Mouse (Mus musculus) T-helper 17 cell (primary cell): ENCODE data around the gene Ccdc61.

Experiments used
- in situ Hi-C, 2 experiments: fragments of 300-600 bp; cut with MboI, MseI; formaldehyde crosslinking; loops; 1 replicate in 1 of 2; 2 replicates in 1 of 2; pipeline ENCODE4 v1.15.1; 2025; ENCODE audit warnings: high pct_unique_total_duplicates in 2 of 2

The Ccdc61 gene

DNA sequence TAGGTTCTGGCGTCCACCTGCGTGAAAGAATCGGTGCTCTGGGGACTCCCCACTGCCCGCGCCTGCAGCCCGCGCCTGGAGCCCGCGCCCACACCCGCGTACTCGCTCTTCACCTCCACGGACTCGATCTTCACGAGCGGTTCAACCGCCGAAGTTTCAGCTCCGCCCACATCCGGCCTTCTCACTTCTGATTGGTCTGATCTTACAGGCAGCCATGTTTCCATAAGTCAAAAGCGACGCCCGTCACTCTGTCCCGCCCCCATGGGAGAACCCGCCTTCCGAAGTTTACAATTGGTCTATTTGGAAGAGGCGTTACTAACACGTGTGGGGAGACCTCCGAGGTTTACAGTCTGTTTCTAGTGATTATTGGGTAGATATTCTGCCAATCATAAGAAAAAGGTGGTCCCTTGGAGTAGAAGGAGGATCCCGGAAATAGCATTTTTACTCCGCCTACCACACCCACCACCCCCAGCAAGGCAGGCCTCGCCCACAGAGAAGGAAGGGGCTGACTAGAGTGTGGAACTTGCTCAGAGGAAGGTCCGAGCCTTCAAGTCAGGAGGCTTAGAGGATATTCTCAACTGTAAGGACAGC is at the start of gene Ccdc61:
Gene Ccdc61, minus strand, starts transcription at position 175 of the 591 bp plus-strand sequence.
- in situ Hi-C loops = loop anchor here in 1 of 2 experiments (5.0 kb wide), 1 partner anchor 77 kb away; the partner anchor contains the start of gene Nanos2

DNA sequence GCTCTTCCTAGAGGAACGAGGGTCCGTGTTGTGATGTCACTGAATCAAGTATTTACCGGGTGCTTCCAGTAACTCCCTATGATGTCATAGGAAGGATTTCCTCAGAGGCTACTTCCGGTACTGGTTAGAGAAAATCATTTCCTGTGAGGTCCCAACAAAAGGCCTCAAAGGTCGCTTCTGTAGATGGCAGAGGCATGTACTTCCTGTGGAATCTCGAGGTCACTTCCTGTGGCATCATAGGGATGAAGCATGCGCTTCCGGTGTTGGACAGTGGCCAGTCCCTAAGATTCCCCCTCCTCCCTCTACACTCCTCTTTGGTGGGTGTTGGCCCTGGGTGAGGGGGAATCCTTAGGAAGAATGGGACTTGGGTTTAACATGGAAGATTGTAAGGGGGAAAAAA is 49.2 kb upstream of the Ccdc61 start:
- in situ Hi-C loops = loop anchor here in 1 of 2 experiments (5.0 kb wide), 1 partner anchor 577 kb away; no protein-coding TSS in a partner anchor

DNA sequence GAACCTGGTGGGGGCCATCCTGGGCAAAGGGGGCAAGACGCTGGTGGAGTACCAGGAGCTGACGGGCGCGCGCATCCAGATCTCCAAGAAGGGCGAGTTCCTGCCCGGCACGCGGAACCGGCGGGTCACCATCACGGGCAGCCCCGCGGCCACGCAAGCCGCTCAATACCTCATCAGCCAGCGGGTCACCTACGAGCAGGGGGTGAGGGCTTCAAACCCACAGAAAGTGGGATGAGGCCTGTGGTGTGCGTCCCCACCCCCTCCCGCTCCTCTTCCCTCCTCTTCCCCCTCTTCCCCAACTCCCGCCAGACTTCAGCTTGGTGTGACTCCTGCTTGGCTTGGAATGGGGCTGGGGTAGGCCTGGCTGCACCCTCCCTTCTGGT is 48.2 kb upstream of the Ccdc61 start:
- in situ Hi-C loops = loop anchor here in 1 of 2 experiments (5.0 kb wide), 1 partner anchor 576 kb away; no protein-coding TSS in a partner anchor

DNA sequence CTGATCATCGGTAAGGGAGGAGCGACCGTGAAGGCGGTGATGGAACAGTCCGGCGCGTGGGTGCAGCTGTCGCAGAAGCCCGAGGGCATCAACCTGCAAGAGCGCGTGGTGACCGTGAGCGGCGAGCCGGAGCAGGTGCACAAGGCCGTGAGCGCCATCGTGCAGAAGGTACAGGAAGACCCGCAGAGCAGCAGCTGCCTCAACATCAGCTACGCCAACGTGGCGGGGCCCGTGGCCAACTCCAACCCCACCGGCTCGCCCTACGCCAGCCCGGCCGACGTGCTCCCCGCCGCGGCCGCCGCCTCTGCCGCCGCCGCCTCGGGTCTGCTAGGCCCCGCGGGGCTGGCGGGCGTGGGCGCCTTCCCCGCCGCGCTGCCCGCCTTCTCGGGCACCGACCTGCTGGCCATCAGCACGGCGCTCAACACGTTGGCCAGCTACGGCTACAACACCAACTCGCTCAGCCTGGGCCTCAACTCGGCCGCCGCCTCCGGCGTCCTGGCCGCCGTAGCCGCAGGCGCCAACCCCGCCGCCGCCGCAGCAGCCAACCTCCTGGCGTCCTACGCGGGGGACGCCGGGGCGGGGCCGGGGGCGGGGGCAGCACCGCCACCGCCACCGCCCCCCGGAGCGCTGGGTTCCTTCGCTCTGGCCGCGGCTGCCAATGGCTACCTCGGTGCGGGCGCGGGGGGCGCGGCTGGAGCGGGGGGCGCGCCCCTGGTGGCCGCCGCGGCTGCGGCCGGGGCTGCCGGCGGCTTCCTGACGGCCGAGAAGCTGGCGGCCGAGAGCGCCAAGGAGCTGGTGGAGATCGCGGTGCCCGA is 47.6 kb upstream of the Ccdc61 start:
- in situ Hi-C loops = loop anchor here in 1 of 2 experiments (5.0 kb wide), 1 partner anchor 575 kb away; no protein-coding TSS in a partner anchor

DNA sequence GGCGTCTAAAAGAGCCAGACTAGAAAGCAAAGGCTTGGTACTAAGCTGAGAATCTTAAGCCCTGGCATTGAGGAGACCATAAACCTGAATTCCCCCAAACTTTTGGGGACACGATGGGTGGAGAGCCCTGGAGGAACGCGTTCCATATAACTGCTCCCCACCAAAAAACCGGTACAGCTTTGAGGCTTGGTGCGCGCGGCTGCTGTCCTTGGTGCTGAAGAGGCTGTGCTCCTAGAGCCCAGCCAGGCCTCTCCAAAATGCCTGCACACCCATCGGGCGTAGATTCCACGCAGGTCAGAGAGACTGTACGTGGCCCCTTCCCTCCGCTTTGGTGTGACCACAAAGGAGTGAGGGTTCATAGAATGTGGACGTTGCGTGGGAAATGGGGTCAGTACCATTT is 41.2 kb upstream of the Ccdc61 start:
- in situ Hi-C loops = no loop called here

DNA sequence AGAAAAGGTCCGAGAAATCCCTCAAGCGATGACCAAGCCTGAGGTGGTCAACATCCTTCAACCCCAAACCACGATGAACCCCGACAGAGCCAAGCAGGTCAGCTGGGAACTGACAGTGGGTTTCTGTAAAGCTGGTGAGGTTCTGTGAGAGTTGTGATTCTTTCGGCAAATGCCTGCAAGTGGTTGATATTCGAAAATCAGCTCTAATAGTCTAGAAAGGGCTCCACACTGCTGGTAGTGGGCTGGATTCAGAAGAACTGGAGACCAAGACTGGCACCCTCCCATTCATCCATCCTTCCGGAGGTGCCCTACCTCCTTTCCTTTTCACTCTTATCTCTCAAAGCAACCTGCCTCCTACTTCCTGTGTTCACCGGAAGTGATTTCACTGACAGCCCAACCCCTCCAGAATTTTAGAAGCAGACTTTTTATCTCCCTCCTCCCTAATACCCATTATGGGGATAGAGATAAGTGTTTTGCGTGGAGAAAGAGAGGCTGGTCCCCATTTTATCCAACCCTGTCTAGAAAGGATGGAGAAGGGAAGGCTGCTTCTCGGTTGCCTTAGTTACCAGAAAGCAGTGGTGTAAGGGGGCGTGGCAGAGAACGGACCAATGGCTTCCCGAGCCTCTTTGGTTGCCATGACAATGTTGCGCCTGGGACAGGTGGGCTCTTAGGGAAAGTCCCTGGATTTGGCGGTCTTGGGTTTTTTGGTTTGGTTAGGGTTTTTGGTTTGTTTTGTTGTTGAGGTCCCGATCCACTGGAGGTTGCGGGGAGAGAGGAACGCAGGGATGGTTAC is 40.5 kb upstream of the Ccdc61 start:
- in situ Hi-C loops = no loop called here

DNA sequence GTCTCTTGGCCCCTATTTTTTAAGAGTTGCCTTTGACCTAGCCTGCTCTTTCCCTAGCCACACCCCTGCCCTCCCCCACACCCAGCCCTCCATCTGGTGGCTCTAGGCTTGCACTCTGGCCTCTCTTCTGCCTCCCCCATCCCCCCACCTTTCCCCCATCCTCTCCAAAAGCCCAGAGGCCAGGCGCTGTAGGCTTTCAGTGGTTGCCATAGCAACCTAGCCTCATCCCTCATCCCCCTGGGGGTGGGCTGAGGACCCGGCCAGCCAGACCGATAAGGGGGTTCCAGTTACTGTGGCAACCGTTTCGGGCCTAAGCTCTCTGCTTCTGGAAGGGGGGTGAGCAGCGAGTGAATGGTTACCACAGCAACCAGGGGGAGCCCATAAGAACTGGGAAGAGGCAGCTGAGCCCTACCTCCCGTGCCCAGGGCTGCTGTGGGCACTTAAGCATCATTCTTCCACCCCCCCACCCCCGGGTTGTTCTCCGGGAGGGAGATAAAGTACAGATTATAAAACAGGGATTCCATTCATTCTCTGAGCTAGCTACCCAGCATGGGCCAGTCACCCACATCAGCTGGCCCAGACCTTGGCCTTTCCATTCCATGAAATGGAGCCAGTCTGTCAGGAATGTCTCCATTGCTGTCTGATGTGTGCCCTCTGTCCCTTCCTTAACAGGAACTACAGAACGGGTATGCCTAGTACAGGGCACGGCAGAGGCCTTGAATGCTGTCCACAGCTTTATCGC is 39.7 kb upstream of the Ccdc61 start:
- in situ Hi-C loops = no loop called here

DNA sequence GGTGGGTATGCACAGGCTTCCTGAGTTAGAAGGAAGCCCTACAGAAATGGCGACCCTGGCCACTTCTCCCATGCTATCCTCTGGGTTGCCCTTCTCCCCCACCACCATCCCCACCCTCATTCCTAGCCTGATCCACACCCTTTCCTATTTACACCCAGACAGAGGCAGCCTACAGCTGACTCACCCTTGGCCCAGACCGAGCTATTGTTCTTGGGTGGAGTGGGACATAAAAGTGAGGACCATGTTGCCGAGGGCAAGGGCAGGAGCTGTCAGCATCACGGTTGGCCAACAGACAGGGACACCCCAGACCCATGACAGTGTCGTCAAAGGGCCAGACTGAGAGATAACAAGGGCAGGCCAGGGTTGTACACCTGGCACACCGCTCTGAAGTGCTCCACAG is 37.9 kb upstream of the Ccdc61 start:
- in situ Hi-C loops = no loop called here

DNA sequence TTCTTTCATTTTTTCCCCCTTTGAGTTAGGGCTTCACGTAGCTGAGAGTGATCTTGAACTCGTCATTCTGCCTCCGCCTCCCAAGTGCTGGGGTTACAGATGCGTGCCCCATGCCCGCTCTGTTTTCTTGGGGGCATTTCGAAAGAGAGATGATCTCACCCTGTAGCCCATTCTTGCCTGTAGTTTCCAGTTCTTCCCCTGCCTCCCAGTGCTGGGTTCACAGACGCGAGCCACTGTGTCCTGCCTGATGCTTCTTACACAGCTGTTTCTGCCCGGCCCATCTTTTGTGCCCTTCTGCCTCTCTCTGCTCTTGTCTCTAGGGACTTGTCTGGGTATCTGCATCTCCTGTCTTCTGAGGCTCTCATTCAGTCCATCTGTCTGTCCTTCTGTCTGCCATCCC is 32.6 kb upstream of the Ccdc61 start:
- in situ Hi-C loops = no loop called here

DNA sequence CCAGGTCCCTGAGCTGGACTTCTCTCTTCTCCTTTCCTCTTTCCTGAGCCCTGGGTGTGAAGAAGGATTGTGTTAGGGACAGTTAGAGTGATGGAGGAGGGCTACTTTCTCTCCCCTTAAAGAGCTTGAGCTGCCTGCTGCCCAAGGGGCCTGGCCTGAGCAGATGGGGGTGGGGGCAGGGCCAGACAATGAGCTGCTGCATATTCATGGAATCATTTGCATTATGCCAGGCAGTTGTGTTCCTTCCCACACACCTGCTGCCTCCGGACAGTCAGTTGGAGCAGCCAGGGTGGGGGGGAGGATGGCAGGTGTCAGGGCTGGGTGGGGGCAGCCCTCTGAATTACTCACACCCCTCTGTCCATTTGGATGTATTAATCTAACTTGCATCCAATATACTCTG is 32.2 kb upstream of the Ccdc61 start:
- in situ Hi-C loops = no loop called here

DNA sequence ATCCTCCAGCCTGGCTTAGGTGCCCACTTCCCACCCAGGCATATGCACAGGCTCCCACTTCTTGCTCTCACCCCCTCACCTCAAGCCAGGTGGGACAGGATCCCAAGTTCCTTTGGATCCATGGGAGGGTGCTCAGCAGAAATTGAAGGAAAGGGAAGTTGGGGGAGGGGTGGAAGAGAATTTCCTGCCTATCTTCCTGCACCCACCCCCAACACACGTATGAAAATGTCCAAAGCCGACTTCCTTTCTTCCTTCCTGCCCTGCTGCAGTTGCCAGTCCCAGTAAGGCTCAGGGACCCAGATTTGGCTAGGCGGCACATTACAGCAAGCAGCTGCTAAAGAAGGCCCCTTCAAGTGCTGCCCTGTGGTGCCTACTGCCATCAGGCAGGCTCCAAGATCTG is 17.5 kb upstream of the Ccdc61 start:
- in situ Hi-C loops = no loop called here

DNA sequence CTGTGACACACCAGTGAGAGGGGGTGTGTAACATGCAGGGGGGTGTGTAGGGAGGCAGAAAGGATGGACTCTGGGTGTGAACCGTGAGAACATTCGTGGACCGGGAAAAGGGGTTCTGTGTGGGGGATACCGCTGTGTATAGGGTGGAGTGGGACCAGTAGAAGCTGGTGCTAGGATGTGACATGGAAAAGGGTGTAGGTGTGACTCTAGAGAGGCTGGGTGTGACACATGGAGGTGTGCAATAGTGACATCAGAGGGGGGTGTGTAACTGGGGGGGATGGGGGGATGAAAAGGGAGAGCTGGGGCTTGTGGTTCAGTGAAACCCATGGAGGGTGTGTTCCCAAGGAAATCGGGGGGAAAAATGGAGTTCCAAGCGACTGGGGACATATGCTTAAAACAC is 16.7 kb upstream of the Ccdc61 start:
- in situ Hi-C loops = no loop called here

DNA sequence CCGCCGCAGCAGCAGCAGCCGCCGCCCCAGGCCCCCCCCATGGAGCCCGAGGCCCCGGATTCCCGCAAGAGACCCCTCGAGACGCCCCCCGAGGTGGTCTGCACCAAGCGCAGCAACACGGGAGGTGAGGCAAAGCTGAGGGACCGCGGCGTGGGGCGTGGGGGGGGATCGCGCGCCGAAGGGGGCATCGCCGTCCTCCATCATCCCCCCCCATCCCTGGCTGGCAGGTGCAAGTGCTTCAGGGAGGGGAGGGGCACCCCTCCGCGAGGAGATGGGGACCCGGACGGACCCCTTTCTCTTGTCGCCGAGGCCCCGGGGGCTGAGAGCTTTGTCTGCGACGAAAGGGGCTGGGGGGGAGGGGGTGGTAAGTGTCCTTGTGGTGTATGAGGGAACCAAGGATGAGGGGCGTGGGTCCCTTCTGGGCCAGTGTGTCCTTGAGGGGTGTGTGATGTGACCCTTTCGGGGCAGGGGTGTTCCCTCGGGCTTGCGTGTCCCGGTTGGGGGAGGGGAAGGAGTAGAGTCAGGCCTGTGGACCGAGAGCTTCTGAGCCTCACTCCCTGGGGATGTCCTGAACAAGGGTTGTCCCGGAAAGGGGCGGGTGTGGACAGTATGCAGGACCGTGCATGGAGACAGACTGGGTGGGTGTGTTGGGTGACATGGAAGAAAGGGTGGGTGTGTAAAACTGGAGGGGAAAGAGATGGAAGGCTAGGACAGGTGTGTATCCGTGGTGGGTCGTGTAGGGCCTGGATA is 16.0 kb upstream of the Ccdc61 start:
- in situ Hi-C loops = no loop called here

DNA sequence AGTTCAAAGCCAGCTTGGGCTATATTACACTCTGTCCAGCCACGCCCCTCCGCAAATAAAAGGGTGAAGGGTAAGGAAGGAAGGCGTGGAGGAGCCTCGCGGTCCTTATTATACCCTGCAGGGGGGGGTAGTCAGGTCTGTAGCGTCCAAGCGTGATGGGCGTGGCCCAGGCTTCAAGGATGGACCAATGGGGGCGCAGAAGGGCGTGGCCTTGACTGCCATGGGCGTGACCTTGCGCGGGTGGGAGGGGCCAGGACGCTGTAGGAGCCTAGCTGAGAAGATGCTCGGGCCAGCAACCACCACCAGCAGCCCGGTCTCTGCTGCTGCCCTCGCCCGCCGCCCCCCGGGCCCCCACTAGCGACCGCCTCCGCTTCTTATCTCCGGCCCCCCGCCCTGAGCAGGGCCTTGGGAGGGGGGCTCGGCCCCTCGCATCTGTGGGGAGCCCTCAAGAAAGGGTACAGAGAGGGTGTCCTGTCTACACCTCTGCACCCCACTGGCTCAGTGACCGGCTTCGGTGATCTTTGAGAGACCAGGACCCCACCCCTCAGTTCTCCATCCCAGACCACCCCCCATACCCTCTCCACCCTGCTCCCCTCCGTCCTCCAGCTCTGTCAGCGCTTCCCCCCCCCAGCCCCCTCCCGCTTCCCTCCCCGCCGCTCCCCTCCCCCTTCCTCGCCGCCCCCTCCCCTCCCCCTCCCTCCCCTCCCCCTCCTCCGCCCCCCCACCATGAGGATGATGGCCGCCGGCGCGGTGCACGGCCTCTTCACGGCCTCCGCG is 15.1 kb upstream of the Ccdc61 start, which contains the start of gene Nova2:
Gene Nova2, plus strand, starts transcription at position 727 of the 777 bp plus-strand sequence.
- in situ Hi-C loops = no loop called here

DNA sequence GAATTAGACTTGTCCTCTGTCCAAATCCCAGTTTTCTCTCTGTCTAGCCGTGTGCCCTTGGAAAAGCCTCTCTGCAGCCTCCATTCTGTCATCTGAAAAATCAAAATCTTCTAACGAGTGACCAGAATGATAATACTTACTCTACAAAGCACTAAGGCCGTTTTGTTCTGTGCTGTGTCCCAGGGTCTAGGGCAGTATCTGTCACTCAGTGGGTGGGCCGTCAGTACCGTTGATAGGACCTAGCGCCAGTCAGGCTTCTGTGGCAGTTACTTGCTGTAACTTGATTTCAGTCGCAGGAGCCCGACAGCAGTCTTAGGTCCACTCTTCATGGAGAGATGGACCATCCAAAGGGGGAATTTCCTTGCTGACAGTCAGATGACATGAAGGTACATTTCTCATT is 14.1 kb upstream of the Ccdc61 start:
- in situ Hi-C loops = no loop called here

DNA sequence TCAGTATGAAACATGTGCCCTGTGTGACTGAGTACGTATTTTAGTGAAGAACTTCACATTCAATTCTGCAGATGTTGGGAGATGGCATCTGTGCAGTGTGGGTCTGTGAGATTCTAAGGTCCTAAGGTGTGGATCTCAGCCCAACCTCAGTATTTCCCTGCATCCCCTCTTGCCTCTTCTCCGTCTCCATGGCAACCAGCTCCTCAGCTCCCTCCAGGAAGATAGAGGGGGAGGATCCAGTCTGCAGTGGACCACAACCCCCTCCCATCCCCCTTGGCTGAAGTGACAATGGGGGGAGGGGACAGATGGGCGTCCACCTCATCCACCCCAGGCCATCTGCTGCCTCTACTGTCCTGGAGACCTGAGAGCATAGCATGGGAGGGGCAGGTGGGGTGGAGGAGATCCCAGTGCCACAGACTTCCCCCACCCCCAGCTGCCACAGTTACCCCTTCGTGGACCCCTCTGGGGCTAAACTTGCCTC is 13.5 kb upstream of the Ccdc61 start:
- in situ Hi-C loops = no loop called here

DNA sequence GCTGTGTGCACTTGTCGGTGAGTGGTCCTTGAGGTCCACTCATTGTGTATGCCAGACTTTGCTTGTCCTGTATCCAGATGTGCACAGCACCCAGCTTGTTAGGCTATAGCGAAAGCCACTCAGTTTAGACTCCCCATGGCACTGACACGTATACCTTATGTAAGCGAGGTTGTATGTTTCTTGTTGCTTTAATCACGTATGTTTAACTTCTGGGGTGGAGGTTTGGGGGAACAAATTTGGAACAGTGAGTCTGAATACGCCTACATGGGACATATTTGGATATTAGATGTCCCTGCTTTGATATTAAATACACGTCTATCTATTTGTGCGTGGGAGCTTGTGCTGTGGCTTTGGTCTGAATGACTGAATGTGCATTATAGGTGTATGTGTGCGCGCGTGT is 13.1 kb upstream of the Ccdc61 start:
- in situ Hi-C loops = no loop called here

DNA sequence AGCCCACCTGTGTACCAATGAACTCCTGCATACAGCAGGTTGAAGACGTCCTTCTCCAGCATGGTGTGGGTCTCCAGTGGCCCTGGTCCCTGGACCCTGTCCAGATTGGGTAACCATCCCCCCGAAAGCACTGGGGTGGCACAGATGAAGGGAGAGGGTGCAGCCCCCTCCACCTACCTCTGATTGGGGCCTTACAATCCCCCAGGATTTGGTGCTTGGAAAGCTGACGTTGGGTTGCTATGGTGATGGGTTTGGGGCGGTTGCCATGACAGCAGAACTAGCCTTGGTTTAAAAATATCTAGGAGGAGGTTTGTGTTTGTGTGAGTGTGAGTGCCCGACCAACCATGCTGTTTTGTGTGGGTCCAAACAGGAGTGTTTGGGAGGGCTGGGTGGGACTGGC is 12.6 kb upstream of the Ccdc61 start:
- in situ Hi-C loops = no loop called here

DNA sequence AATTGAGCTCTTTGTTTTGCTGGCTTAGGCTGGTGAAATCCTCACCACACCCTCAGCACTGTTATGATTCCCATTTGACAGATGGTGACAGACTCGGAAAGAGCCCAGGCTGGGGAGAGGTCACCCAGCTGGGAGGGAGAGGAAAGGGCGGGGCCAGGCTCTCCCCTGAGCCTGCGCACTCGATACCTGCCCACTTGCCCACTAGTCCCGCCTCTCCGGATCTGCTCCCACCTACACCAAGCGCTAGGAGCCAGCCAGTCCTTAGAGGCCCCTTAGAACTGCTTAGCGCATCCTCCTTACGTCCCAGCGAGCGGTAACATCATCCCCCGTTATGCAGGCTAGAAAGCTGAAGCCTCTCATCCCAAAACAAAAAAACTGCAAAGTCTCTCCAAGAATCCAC is 10.9 kb upstream of the Ccdc61 start:
- in situ Hi-C loops = no loop called here

DNA sequence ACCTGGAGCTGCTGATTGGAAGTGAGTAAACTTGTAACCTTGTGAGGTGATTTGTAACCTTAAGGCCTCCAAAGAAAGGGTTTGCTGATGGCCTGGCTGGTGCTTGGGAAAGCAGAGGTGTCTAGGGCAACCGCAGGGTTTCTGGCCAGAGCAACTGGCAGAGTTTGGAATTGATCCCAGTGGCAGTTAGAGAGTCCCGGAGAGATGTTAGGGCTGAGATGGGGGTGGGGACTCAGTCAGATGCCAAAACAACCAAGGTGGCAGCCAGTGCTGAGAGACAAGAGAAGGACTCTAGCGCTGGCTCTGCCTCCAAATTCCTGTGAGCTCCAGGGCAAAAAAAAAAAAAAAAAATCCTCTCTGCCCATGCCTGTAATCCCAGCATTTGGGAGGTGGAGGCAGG is 7.7 kb upstream of the Ccdc61 start:
- in situ Hi-C loops = no loop called here
